Mouse (Mus musculus) cerebellum, adult 2 months (tissue): ENCODE results near the gene Serpina3k. TPM values are rescaled to one million over a fixed set of nuclear protein-coding genes. Genes with fewer than 3 reads are reported as not detected.
A peak's percentile ranks its signal among the peaks of the same experiment; 100 is the strongest.
"Not testable (repeated sequence)": the region's sequence is repeated elsewhere in the genome, so short reads cannot be mapped to it uniquely, and the experiment has no call there.

Source experiments
- DNase-seq, 2 experiments: peaks; one replicate each; pipeline ENCODE4 v3.0.0; 2021
- H3K27ac ChIP-seq: fragments of 200-500 bp; 2 replicates; pipeline ENCODE4 v1.5.1; 2012; ENCODE audit warnings: low read length, control low read depth, inconsistent platforms; ENCODE audit not compliant: insufficient read depth
- H3K27me3 ChIP-seq: fragments of 200-500 bp; 2 replicates; pipeline ENCODE4 v1.6.1; 2012; ENCODE audit warnings: inconsistent platforms, mild to moderate bottlenecking, low read length, moderate library complexity; ENCODE audit not compliant: control insufficient read depth, insufficient read depth
- H3K4me1 ChIP-seq: fragments of 200-500 bp; 2 replicates; pipeline ENCODE4 v1.6.1; 2011; ENCODE audit warnings: low read length; ENCODE audit not compliant: control insufficient read depth, insufficient read depth
- H3K4me3 ChIP-seq: fragments of 200-500 bp; replicated peaks from 2 replicates; pipeline ENCODE3; 2011; ENCODE audit warnings: mild to moderate bottlenecking, low read depth, low read length, control low read depth; ENCODE audit not compliant: insufficient read depth
- CTCF ChIP-seq: fragments of 200-500 bp; IDR thresholded peaks from 2 replicates; pipeline ENCODE4 v1.5.1; 2011; ENCODE audit warnings: low read depth, mild to moderate bottlenecking, control low read depth, low read length, moderate library complexity, borderline replicate concordance; ENCODE audit not compliant: insufficient read depth
- POLR2A ChIP-seq: fragments of 200-500 bp; IDR thresholded peaks from 2 replicates; pipeline ENCODE4 v1.6.1; 2011; ENCODE audit warnings: low read length, control low read depth, borderline replicate concordance; ENCODE audit not compliant: insufficient read depth
- WGBS: fragments of 180-500 bp; shearing (Covaris S2); methylation state at CpG from one replicate; pipeline ENCODE4 v1.1.7; 2018; 5-methylcytosine and 5-hydroxymethylcytosine counted together
- polyA plus RNA-seq: library from polyadenylated mRNA; depleted of rRNA; stranded (reverse); fragments of >200 nt; gene quantifications from 2 replicates; pipeline ENCODE4 v1.2.3, GENCODE M21; 2012

The Serpina3k gene
- polyA plus RNA-seq, 1 experiment, result not detected

DNA sequence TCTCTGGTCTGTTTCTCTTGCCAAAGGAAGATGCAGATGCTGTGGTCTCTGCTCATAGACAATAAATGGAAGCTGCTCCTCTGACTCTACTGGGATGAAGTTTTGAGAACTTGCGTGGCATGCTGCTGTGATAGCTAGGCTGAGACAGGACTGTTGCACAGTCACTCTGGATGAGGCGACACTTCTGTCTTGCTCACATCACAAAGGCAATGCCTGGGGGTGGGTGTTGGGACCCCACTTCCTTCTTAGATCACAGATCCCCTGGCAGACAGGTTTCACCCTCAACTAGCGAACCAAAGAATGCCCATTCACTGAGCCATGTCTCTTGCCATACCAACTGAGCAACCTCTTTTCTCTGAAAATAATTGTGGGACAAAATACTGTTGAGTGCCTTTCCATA, 419 bp downstream of the Serpina3k start:
- H3K4me1 ChIP-seq, result no peaks in the 10 kb centered on the region
- DNase-seq, result no peak
- no peak overlapping the region for H3K4me3 ChIP-seq
- TF ChIP-seq CTCF, result no peak
- TF ChIP-seq POLR2A, result no peak
- H3K27me3 ChIP-seq, result no peaks in the 10 kb centered on the region
- WGBS, result 90% methylated on average over 3 of the region's 3 CpGs
- no peak overlapping the region for H3K27ac ChIP-seq

DNA sequence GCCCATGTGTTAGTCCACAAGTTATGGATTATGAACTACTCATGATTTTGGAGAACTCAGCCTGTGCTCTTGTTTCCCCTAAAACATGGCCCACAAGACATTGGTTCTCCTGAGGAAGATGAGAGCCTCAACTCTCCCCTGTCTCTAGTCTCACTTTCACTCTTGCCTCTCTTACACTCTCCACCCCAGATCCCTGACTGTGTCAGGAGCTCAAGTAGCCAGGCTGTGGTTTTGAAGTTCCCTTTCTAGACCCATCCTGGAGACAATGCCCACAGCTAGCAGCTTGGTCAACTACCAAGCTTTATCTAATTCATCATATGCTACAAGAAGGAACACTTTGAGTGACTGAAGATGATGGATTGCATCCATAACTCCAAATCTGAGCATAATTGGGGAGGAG, 4.2 kb downstream of the Serpina3k start:
- H3K27me3 ChIP-seq, result not testable (repeated sequence)

DNA sequence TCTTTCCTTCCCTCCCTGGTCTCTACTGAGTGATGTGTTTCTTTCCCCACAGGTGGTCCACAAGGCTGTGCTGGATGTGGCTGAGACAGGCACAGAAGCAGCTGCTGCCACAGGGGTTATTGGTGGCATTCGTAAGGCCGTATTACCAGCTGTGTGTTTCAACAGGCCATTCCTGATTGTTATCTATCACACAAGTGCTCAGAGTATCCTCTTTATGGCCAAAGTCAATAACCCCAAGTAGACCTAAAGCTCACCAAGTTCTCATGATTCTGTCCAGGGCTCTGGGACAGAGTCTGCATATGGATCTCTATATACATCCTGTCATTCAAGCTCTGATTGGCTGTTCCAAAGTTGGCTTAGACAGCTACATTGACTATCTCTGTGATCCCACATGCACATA, 6.9 kb downstream of the Serpina3k start:
- no peaks in the 10 kb centered on the region for H3K4me1 ChIP-seq
- H3K27ac ChIP-seq, result no peak overlapping the region
- H3K4me3 ChIP-seq, result no peak overlapping the region
- no peak for TF ChIP-seq CTCF
- no peak for TF ChIP-seq POLR2A
- WGBS, result 87% methylated on average over 2 of the region's 2 CpGs
- no peak for DNase-seq
- H3K27me3 ChIP-seq, result no peaks in the 10 kb centered on the region

More for the DNA sequence above, 4.2 kb downstream of the Serpina3k start:
- H3K4me1 ChIP-seq, H3K27ac ChIP-seq, DNase-seq, H3K4me3 ChIP-seq: not testable (repeated sequence)

DNA sequence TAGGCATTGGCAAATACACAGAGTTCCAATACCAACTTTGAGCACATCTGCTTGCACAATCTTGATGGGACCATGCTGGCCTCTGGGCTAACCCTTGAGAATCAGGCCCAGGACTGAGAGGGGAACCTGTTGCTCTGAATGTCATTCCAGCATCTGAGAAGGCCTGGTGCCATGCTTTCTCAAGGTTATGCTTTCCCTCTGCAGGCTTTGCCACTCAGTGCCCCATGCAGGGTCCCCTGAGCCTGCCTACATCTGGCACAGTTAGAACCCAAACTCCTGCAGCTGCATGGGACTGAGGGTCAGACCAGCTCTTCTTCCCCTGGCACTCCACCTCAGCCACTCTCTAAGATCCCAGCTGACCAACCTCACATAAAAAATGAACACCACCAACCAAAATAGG, 7.4 kb downstream of the Serpina3k start:
- no peak overlapping the region for H3K27ac ChIP-seq
- no peaks in the 10 kb centered on the region for H3K27me3 ChIP-seq
- no peak for TF ChIP-seq CTCF
- TF ChIP-seq POLR2A, result no peak
- H3K4me1 ChIP-seq, result no peaks in the 10 kb centered on the region
- DNase-seq, result no peak
- no peak overlapping the region for H3K4me3 ChIP-seq

DNA sequence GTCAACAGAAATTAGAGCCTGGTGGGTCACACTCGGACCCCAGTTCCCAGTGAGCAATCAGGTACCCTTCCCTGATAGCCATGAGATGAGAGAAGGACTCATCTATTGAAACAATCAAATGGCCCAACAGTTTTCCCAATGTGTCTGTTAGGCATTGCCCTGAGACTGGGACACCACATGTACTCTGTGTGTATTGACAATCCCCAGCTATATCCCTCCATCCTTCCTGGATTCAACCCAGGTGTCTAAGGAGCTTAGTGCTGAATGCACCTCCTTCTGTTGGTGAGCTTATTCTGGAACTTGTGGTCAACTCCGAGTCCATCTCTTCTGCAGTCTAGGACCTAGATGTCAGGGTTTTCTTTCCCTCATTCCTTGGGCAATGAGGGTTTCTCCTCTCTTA, 8.8 kb downstream of the Serpina3k start:
- no peaks in the 10 kb centered on the region for H3K27me3 ChIP-seq
- H3K4me3 ChIP-seq, result no peak overlapping the region
- no peak overlapping the region for H3K27ac ChIP-seq
- no peaks in the 10 kb centered on the region for H3K4me1 ChIP-seq
- TF ChIP-seq CTCF (no peak), POLR2A (no peak)
- no peak for DNase-seq
- WGBS, result 71% methylated on average over 2 of the region's 2 CpGs

DNA sequence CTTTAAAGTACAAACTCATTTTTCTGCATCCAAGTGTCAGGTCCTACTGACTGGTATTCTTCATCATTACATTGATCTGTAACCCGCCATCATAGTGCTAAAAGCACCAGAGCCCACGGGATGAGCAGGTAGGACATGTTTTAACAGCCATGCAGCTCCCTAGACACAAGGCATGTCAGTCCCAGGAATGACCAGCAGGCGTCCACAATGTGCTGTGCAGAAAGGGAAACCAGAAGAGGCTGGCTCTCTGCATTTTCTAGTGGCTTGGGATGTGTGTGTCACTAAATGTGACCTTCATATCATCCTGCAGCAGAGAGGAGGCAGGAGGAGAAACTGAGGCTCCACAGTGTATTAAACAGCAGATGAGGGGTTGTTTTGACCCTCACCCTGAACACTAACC, 13.5 kb downstream of the Serpina3k start:
- 37% methylated on average over 3 of the region's 3 CpGs for WGBS

DNA sequence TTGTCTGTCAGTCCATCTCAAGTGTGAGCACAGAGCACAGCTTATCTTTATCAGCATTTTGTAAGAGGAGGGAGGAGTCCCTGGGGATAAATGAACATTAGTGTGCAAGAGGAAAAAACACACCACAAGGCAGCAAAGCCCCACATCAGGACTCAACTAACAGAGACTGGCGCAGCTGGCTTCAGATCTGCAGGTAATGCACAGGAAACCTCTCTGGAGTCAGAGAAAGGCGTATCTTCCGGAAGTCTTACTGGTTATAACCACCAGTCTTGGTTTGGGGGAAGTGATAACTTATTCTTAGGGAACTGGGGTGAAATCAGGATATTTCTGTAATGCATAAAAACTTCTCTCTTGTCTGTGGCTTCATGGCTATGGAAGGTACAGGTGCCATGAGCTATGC, 17.7 kb downstream of the Serpina3k start:
- DNase-seq, result no peak

More for the DNA sequence above, 13.5 kb downstream of the Serpina3k start:
- TF ChIP-seq CTCF, result peak; percentile 29; the same call in 1 of the 2 replicates
- peak; percentile 13 to 21 for DNase-seq
- not testable (repeated sequence) for H3K4me3 ChIP-seq, H3K27ac ChIP-seq, H3K27me3 ChIP-seq, H3K4me1 ChIP-seq

DNA sequence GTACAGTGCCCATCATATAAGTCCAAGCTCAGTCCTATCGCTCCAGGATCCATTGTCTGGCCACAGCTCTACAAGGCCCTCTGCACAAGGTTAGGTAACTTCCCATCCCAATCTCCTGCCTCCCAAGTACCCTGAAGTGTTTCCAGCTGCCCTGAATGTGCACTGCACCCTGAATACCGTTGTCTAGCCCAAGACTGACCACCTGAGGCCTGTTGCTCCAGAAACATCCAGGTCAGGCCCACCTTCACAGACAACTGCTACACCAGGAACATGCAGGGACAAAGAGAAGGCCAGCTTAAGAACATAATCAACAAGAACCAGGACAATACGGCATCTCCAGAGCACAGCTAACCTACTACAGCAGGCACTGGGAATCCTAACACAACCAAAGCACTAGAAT, 31.7 kb downstream of the Serpina3k start:
- H3K27ac ChIP-seq, result no peak overlapping the region
- no peak overlapping the region for H3K4me3 ChIP-seq
- no peaks in the 10 kb centered on the region for H3K27me3 ChIP-seq
- no peak for DNase-seq
- no peaks in the 10 kb centered on the region for H3K4me1 ChIP-seq
- WGBS, result 80% methylated on average over 3 of the region's 3 CpGs
- TF ChIP-seq POLR2A, result no peak
- TF ChIP-seq CTCF, result no peak

More for the DNA sequence above, 17.7 kb downstream of the Serpina3k start:
- H3K27me3 ChIP-seq, result no peaks in the 10 kb centered on the region
- no peak overlapping the region for H3K27ac ChIP-seq
- TF ChIP-seq POLR2A (no peak), CTCF (no peak)
- no peaks in the 10 kb centered on the region for H3K4me1 ChIP-seq
- no peak overlapping the region for H3K4me3 ChIP-seq
- WGBS, result 93% methylated on average over 3 of the region's 3 CpGs

DNA sequence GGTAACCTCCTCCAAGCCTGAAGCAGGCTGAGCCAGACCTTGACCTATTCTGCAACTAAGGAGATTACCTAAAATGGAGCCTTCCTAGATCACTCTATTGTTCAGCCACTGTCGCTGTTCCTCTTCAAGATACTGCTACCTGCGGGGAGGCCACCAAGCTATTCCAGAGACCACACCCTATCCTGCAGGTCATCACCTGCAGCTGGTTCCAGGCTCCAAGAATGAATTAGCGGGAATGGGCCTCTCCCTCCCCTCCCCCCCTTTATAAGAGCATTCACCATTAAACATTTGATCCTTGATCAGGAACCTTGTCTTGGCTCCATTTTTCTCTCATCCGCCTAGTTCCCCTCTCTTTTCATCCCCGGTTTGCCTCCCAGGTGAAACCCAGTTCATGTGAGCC, 38.9 kb downstream of the Serpina3k start:
- not testable (repeated sequence) for H3K27ac ChIP-seq, H3K27me3 ChIP-seq, DNase-seq, H3K4me1 ChIP-seq, H3K4me3 ChIP-seq
- 80% methylated on average over 5 of the region's 5 CpGs for WGBS

DNA sequence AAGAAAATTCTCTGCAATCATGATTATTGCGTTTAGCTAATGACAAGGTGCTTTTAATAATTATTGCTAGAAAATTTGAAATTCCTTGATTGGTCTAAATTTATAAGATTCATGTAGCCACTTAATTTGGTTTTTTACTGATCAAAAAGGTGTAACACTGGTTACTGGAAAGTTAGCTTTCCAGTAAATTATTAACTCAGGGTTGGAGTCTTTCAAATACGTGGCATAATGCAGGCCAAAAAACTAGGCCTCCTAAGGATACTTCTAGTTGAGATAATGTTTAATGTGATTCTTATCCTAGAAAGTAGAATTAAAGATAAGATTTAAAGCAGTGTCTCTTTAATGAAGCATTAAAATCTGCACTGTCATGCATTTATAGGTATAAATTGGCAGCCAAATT, 40.1 kb downstream of the Serpina3k start:
- DNase-seq, H3K27ac ChIP-seq, H3K4me3 ChIP-seq, H3K27me3 ChIP-seq, H3K4me1 ChIP-seq: not testable (repeated sequence)
- WGBS, result 90% methylated on average over 2 of the region's 2 CpGs

DNA sequence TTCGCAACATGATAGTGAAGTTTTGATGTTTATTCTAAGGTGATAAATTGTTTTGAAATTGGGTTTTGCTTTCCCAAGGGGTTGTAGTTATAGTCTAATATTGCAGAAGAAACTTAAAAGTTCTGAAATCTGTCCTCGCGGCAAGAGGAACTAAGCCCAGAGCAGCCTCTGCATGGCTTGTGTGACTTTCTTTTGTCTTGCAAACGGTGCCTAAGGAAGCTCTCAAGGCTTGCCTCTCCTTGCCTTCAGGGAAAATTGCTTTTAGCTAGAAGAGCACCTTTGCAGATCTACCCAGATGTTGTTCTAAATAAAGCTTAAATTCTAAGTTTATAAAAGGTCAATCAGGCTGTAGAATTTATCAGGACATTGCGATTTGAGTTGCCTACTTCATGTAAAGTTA, 40.5 kb downstream of the Serpina3k start:
- H3K27ac ChIP-seq, H3K4me3 ChIP-seq, H3K4me1 ChIP-seq, DNase-seq, H3K27me3 ChIP-seq: not testable (repeated sequence)
- WGBS, result 53% methylated on average over 5 of the region's 5 CpGs
